Mouse (Mus musculus) C2C12 (cell line): ENCODE results near the gene Hist1h1c. TPM values are rescaled to one million over a fixed set of nuclear protein-coding genes. Genes with fewer than 3 reads are reported as not detected.
A peak's percentile ranks its signal among the peaks of the same experiment; 100 is the strongest.

Source experiments
- H3K27me3 ChIP-seq: one replicate; pipeline ENCODE4 v1.6.1; 2011; ENCODE audit not compliant: control insufficient read depth, insufficient read depth, insufficient read length
- H3K36me3 ChIP-seq: one replicate; pipeline ENCODE4 v1.6.1; 2011; ENCODE audit not compliant: control insufficient read depth, insufficient read depth
- H3K4me3 ChIP-seq: one replicate; pipeline ENCODE4 v1.5.1; 2011; ENCODE audit warnings: mild to moderate bottlenecking, control low read depth; ENCODE audit not compliant: poor library complexity, insufficient read depth, severe bottlenecking
- H3K79me2 ChIP-seq: one replicate; pipeline ENCODE4 v1.6.1; 2011; ENCODE audit not compliant: control insufficient read depth, insufficient read depth
- H3K79me3 ChIP-seq: one replicate; pipeline ENCODE4 v1.6.1; 2011; ENCODE audit warnings: low read depth, control low read depth
- H3ac ChIP-seq: one replicate; pipeline ENCODE3; 2011; ENCODE audit warnings: low read depth; ENCODE audit not compliant: control insufficient read depth, insufficient read length
- CEBPB ChIP-seq: IDR thresholded peaks from one replicate; pipeline ENCODE4 v1.6.1; 2011; ENCODE audit warnings: low read depth, mild to moderate bottlenecking, control low read depth, moderate library complexity
- CTCF ChIP-seq: IDR thresholded peaks from one replicate; pipeline ENCODE4 v1.5.1; 2011; ENCODE audit not compliant: control insufficient read depth, insufficient read depth, insufficient read length
- FOSL1 ChIP-seq: IDR thresholded peaks from one replicate; pipeline ENCODE4 v1.8.0; 2011; ENCODE audit warnings: mild to moderate bottlenecking, low read length; ENCODE audit not compliant: poor library complexity, insufficient read depth, severe bottlenecking
- MAX ChIP-seq: IDR thresholded peaks from one replicate; pipeline ENCODE4 v1.6.1; 2011; ENCODE audit warnings: mild to moderate bottlenecking, control low read depth
- MYOD1 ChIP-seq: IDR thresholded peaks from one replicate; pipeline ENCODE4 v1.6.1; 2011; ENCODE audit warnings: low read depth; ENCODE audit not compliant: control insufficient read depth, insufficient read length
- MYOG ChIP-seq: IDR thresholded peaks from one replicate; pipeline ENCODE4 v1.6.1; 2011; ENCODE audit not compliant: control insufficient read depth, insufficient read length; ENCODE audit errors: extremely low read depth
- USF1 ChIP-seq: IDR thresholded peaks from one replicate; pipeline ENCODE4 v1.6.1; 2011; ENCODE audit warnings: low read depth, mild to moderate bottlenecking, control low read depth, moderate library complexity
- polyA plus RNA-seq: library from polyadenylated mRNA; unstranded; fragments of >200 nt; fragmentation: generic; extraction: Trizol; gene quantifications from one replicate; pipeline ENCODE4 v1.2.1, GENCODE M21; 2012; ENCODE audit warnings: missing spikeins

Hist1h1c gene
- polyA plus RNA-seq, 1 experiment: 45.9 TPM

GRCm38 (mm10) chr13:23740256-23740840 lies 1.7 kb downstream of the Hist1h1c start:
- no peaks in the 10 kb centered on the region for H3K27me3 ChIP-seq
- H3ac ChIP-seq: peak overlapping the region; percentile 52
- no peaks in the 10 kb centered on the region for H3K79me2 ChIP-seq
- no peak for TF ChIP-seq FOSL1
- no peak for TF ChIP-seq MYOD1
- no peak for TF ChIP-seq USF1
- TF ChIP-seq CTCF: no peak
- TF ChIP-seq MAX: no peak
- no peak for TF ChIP-seq MYOG
- no peak for TF ChIP-seq CEBPB
- H3K79me3 ChIP-seq: peaks cover 1% of the 10 kb centered on the region
- H3K36me3 ChIP-seq: no peaks in the 10 kb centered on the region
- peak overlapping the region; percentile 29 for H3K4me3 ChIP-seq

DNA sequence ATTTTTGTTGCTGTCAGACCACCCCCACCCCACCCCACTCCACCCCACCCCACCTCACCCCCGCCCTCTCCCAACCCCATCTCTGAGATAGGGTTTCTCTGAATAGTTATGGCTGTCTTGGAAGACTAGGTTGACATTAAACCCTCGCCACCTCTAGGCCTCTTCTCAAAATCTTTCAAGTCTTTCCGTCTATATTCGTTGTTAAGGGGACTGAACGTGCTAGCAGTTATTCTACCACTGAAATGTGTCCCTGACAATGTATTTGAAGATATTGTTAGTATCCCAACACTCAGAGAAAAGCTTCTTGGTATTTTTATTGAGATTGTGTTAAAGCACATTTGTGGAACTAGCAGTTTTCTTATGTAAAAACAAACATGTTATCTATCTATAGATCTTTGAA lies 2.3 kb downstream of the Hist1h1c start:
- Histone ChIP-seq H3ac (no peak overlapping the region), H3K27me3 (no peaks in the 10 kb centered on the region), H3K4me3 (no peak overlapping the region), H3K79me3 (peaks cover 1% of the 10 kb centered on the region), H3K36me3 (no peaks in the 10 kb centered on the region), H3K79me2 (no peaks in the 10 kb centered on the region)
- TF ChIP-seq MYOD1: no peak
- no peak for TF ChIP-seq MYOG
- no peak for TF ChIP-seq USF1
- no peak for TF ChIP-seq CTCF
- TF ChIP-seq FOSL1: no peak
- TF ChIP-seq CEBPB: no peak
- no peak for TF ChIP-seq MAX

- Histone ChIP-seq H3K4me3 (no peak overlapping the region), H3K27me3 (no peaks in the 10 kb centered on the region), H3ac (no peak overlapping the region), H3K79me3 (peaks cover 1% of the 10 kb centered on the region), H3K79me2 (no peaks in the 10 kb centered on the region), H3K36me3 (no peaks in the 10 kb centered on the region)
- TF ChIP-seq MYOD1 (no peak), USF1 (no peak), CTCF (no peak), MAX (no peak), CEBPB (no peak), FOSL1 (no peak), MYOG (no peak)
These were observed 3.4 kb downstream of the Hist1h1c start for GRCm38 (mm10) chr13:23742007-23742406.

DNA sequence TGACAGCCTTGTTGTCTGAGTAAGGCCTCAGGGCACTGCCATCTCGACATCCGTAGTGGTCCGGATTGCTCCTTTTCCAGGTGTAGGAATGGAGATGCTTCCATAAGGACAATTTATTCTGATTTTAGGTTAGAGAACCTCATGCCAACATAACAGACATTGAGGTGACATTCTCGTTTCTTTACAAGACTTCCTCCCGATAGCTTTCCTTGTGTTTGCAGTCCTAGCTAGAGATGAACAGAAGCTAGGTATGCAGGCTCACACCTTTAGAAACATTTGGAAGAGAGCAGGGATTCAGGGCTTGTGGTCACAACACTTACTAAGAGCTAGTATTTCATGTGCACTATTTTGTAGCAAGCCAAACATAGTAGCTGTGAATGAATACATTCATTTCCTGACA lies 4.6 kb downstream of the Hist1h1c start:
- H3K27me3 ChIP-seq: no peaks in the 10 kb centered on the region
- no peaks in the 10 kb centered on the region for H3K36me3 ChIP-seq
- no peak overlapping the region for H3K4me3 ChIP-seq
- no peak overlapping the region for H3ac ChIP-seq
- H3K79me3 ChIP-seq: peaks cover 1% of the 10 kb centered on the region
- H3K79me2 ChIP-seq: no peaks in the 10 kb centered on the region
- TF ChIP-seq CEBPB: no peak
- no peak for TF ChIP-seq FOSL1
- no peak for TF ChIP-seq MYOD1
- TF ChIP-seq USF1: no peak
- TF ChIP-seq MAX: no peak
- TF ChIP-seq CTCF: no peak
- no peak for TF ChIP-seq MYOG

DNA sequence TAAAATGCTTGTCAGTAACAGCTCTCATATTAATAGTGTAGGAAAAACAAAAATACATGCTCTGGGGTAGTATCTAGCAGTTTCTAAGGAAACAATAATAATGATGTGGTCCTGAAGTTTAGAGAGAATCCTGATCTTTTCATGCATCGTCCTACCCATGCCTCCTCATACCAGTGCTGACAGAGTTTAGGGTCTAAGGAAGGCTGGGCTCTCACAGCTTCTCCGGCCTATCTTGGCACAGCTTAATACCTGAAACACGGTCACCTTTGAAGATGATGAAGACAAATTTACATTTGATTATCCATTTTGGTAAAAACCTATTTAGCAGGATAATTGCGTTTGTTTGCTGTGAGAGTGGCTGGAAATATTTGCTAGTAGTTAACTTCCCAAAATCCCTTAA lies 5.4 kb downstream of the Hist1h1c start:
- peaks cover 1% of the 10 kb centered on the region for H3K79me3 ChIP-seq
- TF ChIP-seq CEBPB: no peak
- no peak for TF ChIP-seq CTCF
- TF ChIP-seq FOSL1: no peak
- TF ChIP-seq MYOG: no peak
- no peak for TF ChIP-seq MYOD1
- no peak for TF ChIP-seq USF1
- no peak for TF ChIP-seq MAX
- H3K4me3 ChIP-seq: no peak overlapping the region
- no peak overlapping the region for H3ac ChIP-seq
- no peaks in the 10 kb centered on the region for H3K36me3 ChIP-seq
- H3K27me3 ChIP-seq: no peaks in the 10 kb centered on the region
- H3K79me2 ChIP-seq: no peaks in the 10 kb centered on the region
